Mouse (Mus musculus): ENCODE measurements at regions not wholly inside any gene's neighbourhood (a gene's known extent, or its start where the extent isn't known, plus 50 kb on each side); places are given as distances from the start of the nearest gene placed in this dataset.

DNA sequence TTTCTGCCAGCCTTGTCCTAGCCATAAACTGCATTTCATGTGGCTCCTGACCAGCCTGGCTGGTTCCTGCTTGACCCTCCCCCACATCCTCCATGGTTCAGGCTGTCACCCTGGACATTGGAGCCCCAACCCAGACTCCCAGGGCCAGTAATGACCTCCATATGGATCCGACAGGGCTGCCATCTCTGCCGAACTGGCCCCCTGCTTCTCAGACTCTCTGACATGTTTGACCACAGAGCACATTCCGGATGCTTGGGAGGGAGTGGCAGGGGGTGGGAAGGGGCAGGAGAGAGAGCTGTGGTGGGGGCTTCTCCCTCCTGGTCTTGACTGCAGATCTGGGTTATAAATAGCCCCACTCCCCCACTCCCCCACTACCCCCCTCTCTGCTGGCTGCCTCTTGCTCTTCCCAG is 59.0 kb upstream of the Actrt2 start:
- ATAC-seq (replicated peaks; ENCODE audit: low read depth, poor library complexity, severe bottlenecking), result no peak

DNA sequence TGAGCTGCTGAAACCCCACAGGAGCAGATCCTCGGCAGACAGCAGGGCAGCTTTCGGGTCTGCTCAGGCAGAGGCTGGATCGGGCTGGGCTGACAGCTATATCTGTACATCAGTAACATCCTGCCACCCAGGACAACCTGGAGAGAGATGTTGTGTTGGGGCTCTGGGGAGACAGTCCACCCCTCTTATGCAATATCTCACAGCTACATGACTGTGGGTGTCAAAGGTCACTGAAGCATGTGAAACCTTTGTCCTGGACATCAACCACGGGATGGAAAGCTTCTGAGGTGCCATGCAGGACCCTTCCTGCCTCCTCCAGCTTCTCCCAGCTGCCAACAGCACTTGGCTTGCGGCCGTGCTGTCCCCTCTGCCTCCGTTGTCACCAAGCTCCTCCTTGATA is 60.3 kb upstream of the Actrt2 start:
- no peak for ATAC-seq (replicated peaks; ENCODE audit: low read depth, poor library complexity, severe bottlenecking)

DNA sequence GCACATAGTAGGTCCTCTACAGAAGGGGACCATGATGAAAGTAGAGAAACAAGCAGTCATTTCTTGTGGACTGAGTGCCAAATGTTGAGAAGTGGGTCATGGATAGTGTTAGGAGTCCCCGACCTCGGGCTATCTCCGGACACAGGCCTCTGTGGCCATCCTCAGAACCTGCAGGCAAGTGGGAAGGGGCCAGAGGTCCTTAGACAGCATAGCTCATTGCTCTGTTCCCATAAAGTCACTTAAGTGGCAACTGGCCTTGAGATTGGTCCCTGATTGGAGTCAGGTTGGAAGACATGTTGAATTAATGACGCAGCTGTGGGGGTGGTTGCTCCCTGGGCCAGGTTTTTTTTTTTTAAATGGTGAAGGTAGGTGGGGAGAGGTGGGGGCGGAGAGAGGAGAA is 63.0 kb upstream of the Actrt2 start:
- ATAC-seq (replicated peaks; ENCODE audit: low read depth, poor library complexity, severe bottlenecking), result no peak

DNA sequence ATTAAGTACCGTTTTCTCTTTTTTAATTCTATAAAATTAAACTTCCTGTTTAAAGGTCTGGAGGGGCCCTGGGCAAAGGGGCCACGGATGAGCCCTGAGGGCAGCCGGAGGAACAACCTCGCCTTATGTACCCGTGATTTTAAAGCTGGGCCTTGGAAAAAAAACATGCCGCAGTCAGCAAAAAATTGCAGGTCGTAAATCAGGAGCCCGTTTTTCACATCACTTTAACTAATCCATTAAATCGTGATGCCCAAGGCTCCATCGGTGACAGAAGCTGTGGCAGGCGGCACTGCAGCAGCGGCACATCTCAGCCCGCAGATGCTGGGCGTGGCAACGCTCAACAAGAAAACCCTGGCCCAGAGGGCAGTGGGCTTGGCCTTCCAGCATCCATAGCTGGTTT is 63.7 kb upstream of the Actrt2 start:
- ATAC-seq (replicated peaks; ENCODE audit: low read depth, poor library complexity, severe bottlenecking), result no peak

DNA sequence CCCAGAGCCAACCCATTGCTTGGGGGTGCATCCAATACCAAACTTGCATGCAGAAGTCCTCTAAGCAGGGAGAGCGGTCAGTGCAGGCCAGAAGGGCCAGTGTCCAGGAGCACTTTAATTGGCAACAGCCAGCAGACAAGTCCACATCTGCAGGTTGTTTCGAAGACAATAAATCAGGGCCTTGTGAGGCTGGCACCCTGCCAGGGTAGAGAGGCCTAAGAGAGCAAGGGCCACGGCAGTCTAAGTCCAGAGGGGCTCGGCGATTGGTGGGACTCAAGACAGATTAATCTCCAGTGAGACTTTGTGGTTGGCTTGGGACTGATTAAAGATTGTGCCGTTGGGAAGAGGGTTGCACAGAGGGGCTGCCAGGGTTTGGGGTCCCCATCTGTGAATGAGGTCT is 68.4 kb upstream of the Actrt2 start:
- ATAC-seq (replicated peaks; ENCODE audit: low read depth, poor library complexity, severe bottlenecking), result no peak

DNA sequence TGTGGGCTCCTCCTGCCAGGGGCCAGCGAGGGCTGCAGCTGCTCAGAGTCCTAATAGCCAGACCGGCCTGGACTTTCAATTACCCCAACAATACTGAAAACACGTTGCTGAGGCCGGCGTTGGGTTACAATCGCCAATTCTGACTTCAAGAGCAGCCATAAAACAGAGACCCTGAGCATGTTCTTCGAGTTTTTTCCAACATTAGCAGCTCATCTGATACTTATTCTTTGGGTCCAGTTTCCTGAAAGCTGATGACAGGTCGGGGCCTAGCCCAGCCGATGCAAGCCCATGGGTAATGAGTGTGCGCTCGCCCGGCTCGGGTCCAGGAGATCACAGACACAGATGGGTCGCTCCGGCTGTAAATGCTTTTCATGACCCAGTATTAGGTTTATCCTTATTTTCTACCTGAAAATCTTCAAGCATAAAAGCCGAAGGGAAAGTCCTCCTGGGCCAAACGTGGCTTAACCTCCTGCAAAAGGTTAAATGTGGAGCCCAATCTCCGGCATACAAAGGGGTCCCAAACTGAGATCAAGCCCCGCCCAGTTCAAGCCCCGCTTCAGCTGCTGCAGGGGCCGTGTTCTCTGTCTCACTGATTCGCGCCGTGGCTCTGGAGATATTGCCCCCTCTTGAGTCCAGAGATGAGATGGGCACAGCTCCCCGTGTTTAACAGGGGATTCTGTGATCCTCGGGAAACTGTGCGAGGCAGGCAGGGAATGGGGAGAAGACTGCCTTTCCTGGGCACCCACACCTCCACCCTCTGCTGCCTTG is 73.6 kb upstream of the Actrt2 start:
- ATAC-seq (replicated peaks; ENCODE audit: low read depth, poor library complexity, severe bottlenecking), result no peak

DNA sequence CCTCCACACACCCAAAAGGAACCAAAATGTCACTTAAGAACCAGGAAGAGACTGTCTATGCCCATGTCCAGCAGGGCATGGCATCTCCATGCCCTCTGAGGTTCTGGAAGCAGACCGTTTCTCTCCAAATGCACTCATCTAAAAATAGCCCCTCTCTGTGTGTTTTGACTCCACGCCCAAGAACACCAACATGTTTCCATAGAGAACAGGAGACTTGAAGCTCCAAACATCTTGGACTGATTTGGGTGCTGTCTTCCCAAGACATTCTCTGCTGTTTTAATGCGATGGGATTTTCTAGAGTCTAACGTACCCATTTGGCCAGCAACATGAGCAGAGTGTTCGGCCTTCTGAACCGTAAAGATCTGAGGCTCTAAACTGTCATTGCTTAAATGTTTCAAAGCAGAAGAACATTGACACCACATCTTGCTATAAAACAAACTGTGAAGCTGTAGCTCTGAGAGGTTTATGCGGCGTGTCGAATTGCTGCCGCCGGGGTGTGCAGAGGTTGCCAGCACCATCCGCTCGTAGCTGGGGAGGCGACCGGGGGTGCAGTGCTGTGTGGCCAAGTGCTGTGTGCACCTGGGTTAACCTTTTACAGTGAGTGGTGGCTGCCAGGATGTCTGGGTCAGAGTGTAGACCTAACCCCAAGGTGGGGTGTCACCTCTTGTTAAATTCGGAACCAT is 78.8 kb upstream of the Actrt2 start:
- ATAC-seq (replicated peaks; ENCODE audit: low read depth, poor library complexity, severe bottlenecking), result no peak

DNA sequence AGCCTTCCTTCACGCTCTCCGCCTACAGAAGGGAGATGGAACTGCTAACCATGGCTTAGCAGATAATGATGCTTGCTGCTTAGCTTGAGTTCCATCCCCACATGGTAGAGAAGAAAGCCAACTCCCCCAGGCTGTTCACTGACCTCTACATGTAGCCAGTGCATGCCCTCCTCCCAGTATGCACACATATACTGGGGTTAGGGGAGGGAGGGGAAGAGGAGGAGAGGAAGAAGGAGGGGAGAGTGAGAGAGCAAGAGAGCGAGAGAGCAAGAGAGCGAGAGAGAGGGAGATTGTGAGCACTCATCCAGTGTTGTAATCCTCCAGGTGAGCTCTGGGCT is 79.3 kb upstream of the Actrt2 start:
- no peak for ATAC-seq (replicated peaks; ENCODE audit: low read depth, poor library complexity, severe bottlenecking)

DNA sequence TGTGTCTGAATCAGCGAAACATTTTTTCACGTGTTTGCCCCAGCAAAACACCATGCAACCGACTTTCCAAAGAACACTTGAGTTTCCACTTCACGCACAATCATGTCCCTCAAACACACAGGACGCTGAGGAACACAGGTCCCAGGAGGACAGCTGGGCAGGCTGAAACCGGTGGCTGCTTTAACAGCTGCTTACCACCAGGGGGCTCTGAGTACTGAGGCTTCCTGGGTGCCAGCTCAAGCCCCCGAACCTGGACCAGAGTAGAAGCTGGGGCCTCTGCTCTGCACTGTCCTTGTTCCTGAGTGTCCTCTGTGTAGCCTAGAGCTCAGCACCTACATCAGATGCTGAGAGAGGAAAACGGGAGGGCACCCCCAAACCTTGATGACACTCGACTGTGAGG is 81.5 kb upstream of the Actrt2 start:
- peak; percentile 82 for ATAC-seq (replicated peaks; ENCODE audit: low read depth, poor library complexity, severe bottlenecking)

DNA sequence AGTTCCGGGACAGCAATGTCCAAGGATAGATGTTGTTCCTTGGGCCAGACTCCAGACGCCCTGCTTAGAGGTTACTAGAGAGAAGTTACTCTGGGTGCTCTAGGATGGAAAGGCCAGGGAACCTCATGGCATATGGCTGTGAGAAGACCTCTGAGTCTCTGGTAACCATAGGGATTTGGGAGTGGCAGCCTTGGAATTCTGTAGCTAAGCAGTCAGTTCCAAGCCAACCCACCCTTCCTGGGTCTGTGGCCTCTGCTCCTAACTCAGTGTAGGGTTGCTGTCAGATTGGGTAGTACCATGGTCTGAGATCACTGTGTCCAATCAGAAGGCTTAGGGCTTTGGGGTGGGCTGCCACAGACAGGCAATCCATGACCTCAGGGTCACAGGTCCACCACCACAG is 82.3 kb upstream of the Actrt2 start:
- ATAC-seq (replicated peaks; ENCODE audit: low read depth, poor library complexity, severe bottlenecking), result no peak

DNA sequence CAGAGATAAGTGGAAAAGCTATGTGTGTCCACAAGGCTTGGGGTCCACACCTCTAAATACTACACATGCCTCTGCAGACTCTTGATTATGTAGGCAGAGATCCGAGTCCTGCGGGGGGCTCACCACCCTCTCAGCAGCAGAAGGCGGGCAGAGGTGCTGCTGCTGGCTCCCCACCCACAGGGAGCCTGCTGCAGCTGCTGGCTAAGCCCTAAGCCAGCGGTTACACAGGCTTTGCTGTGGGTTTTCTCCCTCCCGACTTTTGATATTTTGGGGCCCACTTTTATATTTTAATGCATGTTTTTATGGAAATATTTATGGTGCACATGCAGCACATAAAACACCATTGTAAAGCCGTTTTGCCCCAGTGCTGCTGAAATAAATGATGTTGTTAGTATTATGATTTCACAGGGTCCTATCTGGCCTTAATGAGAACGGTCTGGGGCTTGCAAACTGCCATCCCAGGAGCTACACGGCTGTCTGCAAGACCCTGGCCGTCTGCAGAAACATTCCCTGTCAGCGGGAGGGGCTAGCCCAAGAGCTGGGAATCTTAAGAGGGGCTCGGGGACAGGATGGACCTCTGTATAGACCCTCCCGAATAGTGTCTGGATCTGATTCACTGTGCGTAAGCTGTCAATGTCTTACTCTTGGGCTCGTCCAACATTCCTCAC is 82.9 kb upstream of the Actrt2 start:
- no peak for ATAC-seq (replicated peaks; ENCODE audit: low read depth, poor library complexity, severe bottlenecking)

DNA sequence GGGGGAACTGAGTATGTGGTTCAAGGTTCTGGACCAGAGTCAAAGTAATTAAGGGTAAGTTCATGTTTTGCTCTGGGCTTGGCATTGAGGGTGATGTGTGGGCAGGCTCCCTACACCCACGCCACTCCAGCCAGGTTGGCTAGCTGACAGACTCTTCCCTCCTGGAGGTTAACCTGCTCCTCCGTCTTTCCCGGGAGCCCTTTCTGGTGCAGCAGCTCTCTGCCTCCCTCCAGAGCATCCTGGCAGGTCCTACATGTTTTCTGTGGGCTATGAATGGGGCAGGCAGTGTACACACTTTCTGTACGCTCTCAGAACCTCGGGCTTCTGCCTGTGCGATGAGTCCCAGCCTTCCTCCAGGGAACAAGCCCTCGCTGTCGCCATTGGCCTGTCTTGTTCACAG is 82.8 kb upstream of the Ttc34 start:
- no peak for ATAC-seq (replicated peaks; ENCODE audit: low read depth, poor library complexity, severe bottlenecking)

DNA sequence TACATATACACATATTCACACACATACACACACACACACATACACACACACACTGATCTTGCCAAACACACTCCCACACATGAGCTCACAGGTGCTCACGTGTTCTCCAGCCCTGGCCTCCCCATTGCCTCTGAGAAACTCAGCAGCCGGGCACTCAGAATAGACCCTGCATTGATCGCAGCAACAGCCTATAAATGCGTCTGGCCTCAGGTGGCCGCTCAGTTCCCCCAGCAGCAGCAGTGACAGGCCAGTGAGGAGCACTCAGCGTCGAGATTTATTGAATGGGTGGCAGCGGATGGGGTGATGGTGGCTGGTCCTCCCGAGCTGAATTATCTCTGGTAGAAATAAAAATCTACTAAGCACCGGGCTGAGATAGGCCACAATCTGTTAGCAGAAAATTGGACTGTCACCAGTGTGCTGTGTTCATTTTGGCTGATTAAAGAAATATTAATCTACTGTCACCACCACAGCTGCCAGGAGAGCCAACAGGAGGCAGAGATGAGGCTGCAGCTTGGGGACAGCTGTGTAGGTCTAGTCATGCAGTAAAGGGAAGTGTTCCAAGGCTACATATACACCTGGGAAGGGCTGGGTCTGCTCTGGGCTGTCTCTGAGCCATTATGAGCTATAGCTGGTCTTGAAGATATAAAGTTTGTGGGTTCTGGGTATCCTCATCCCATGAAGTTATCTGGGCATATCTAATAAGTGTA is 80.4 kb upstream of the Ttc34 start:
- no peak for ATAC-seq (replicated peaks; ENCODE audit: low read depth, poor library complexity, severe bottlenecking)

DNA sequence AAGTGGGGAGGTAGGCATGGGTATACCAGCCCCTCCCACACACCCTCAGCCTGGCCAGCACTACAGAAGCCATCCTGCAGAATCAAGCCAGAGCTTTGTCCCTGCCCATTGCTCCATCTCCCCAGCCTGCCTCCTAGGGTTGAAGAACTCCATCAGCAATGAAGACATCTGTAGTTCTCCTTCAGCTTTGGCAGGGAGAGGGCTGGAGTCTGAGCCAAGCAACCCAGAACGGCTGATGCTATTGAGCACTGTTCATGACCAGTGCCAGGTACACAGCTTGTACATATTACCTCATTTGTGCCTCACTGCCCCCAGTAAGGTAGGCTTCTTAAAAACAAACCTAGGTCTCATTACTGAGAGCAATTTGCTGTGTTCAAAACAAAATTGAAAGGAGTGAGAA is 77.4 kb upstream of the Ttc34 start:
- no peak for ATAC-seq (replicated peaks; ENCODE audit: low read depth, poor library complexity, severe bottlenecking)

DNA sequence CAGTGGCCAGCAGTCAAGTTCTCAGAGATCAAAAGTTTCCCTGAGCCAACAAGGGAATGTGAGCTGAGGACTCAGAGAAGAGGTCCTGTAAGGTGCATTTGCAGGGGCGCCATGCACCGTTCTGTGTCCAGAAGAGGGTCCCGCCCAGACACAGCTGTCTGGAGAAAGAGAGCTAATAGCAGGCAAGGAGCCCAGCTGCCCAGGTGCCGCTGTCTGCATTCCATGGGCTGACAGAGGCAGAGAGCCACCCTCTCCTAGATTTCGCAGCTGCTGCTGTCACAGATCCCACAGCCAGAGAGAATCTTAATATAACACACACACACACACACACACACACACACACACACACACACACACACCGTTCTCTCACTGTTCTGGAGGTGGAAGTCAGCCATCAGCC is 73.0 kb upstream of the Ttc34 start:
- no peak for ATAC-seq (replicated peaks; ENCODE audit: low read depth, poor library complexity, severe bottlenecking)

DNA sequence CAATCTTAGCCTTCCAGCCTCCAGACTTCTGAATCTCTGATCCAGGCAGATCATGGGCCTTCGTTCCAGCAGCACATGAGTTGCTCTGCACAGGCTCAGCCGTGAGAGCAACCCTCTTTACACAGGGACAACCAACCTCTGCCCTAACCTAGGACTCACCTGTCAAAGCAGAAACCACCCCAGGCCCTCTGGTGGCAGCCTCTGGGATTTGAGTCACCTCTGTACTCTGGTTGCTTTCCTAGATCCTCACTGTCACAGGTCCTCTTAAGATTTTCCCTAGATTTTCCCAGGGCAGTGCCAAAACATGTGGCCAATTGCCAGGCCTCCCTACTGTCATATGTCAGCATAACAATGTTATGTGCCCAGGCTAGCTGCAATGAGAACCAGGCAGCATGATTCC is 71.1 kb upstream of the Ttc34 start:
- ATAC-seq (replicated peaks; ENCODE audit: low read depth, poor library complexity, severe bottlenecking), result no peak

DNA sequence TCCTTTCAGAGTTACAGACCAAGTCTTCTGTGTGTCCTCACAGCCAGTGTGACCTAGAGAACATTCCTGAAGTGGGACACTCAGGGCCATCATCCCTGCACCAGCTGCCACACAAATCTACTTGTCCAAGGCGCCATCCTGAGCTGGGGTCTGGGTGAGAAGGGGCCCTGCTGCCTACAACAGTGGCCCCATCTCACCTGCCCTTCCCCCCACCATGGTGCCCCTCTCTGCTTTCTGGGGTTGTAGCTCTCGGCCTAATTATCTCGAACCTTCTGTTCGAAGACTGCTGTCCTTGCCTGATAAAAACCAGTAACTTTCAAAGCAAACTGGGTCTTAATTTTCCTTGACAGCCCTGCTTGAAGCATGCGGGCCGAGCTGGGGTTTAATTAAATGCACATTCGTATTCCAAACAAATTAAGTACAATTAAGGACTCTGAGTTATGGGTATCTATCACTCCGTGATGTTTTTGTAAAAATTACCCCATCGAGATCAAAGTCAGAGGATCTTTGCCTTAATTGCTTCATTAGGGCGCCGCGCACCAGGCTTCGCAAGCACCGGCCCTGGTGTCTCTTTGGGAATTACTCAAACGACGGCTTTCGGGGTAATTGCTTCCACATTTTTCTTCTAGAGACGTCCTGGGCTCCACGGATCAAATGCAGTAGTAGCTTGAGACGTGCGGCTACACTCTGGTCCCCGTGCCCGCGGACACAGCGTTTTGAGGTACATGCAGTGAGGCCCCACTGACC is 65.8 kb upstream of the Ttc34 start:
- ATAC-seq (replicated peaks; ENCODE audit: low read depth, poor library complexity, severe bottlenecking), result no peak

DNA sequence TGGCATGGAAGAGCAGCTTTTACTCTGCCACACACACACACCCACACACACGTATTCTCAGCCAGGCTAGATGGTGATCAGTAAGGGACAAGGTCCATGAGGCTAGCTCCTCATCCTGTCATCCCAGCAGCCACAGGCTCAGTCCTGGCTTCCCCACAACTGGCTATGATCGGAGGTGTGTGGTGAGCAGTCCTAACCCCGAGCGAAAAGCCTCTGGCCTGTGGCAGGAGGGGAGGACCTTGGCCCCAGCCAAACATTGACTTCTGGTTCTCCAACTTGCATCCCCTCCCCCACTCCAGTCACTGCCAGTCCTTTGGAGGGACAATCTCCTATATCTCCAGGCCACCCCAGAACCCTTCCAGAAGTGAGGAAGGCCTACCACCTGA is 65.2 kb upstream of the Ttc34 start:
- no peak for ATAC-seq (replicated peaks; ENCODE audit: low read depth, poor library complexity, severe bottlenecking)

DNA sequence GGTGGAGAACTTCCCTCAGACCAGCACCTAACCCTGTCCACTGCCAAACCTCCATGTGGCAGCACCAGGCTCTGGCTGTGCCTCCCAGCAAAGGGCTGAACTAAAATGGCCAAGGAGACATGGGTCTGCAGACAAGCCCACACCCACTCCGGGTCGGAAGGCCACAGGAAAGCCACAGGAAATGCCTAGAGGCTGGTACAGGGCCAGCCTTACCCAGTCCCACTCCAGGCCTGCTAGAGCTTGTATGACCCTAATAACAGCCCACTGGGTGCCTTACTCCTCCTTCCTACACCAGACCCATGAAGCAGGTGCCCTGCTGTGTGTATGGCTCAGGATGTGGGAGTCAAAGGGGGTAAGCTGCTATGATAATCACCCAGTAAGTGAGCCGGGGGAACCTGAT is 63.4 kb upstream of the Ttc34 start:
- peak; percentile 79 for ATAC-seq (replicated peaks; ENCODE audit: low read depth, poor library complexity, severe bottlenecking)

DNA sequence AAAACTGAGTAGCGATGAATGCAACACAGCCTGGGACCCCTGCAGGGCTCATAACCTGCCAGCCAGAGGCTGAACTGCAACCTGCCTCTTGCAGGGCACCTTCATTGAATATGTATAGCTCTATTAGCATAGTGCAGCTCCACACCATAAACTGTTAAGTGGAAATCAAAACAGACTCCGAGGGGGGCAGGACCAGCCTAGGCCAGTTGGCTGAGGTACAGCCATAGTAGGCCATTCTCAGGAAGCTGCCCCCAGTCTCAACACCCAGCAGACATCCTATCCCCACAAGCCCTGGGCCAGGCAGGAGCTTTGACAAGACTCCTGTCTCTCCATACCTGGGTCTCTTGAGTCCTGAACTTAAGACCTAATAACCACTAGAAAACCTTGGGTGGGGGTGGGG is 62.9 kb upstream of the Ttc34 start:
- ATAC-seq (replicated peaks; ENCODE audit: low read depth, poor library complexity, severe bottlenecking), result no peak

Measured in common myeloid progenitor, adult 5-6 weeks (primary cell).